Mouse (Mus musculus): Measurements from ENCODE around the gene Klhdc3. TPM values are rescaled to one million over a fixed set of nuclear protein-coding genes. Genes with fewer than 3 reads are reported as not detected.

Klhdc3 gene
- polyA plus RNA-seq, 1 experiment from 2014 or later = 113 TPM

Other genes with a start within 250 kb of the Klhdc3 start
- gene Slc22a7, start 242.5 kb downstream of the Klhdc3 start, polyA plus RNA-seq (2015; fragmentation: Nextera tagmentation; extraction: Ambion mirVana) = not detected in 2 replicates
- 0.12 and 0.19 TPM in 2 replicates for gene Ttbk1, start 193.2 kb downstream of the Klhdc3 start, polyA plus RNA-seq (2015; fragmentation: Nextera tagmentation; extraction: Ambion mirVana)
- 40.4 and 45.3 TPM in 2 replicates for gene Dnph1, start 184.2 kb downstream of the Klhdc3 start, polyA plus RNA-seq (2015; fragmentation: Nextera tagmentation; extraction: Ambion mirVana)
- 3.2 and 4.0 TPM in 2 replicates for gene Cul9, start 134.5 kb downstream of the Klhdc3 start, polyA plus RNA-seq (2015; fragmentation: Nextera tagmentation; extraction: Ambion mirVana)
- 7.0 and 8.9 TPM in 2 replicates for gene Srf, start 124.7 kb downstream of the Klhdc3 start, polyA plus RNA-seq (2015; fragmentation: Nextera tagmentation; extraction: Ambion mirVana)
- 93.9 and 94.9 TPM in 2 replicates for gene Ptk7, start 51.4 kb downstream of the Klhdc3 start, polyA plus RNA-seq (2015; fragmentation: Nextera tagmentation; extraction: Ambion mirVana)
- 41.4 and 46.7 TPM in 2 replicates for gene Klc4, start 34.9 kb downstream of the Klhdc3 start, polyA plus RNA-seq (2015; fragmentation: Nextera tagmentation; extraction: Ambion mirVana)
- gene Mrpl2, start 34.7 kb downstream of the Klhdc3 start, polyA plus RNA-seq (2015; fragmentation: Nextera tagmentation; extraction: Ambion mirVana) = 94.1 and 99.9 TPM in 2 replicates
- 51.2 and 54.8 TPM in 2 replicates for gene Cul7, start 30.6 kb downstream of the Klhdc3 start, polyA plus RNA-seq (2015; fragmentation: Nextera tagmentation; extraction: Ambion mirVana)
- 49.7 and 52.4 TPM in 2 replicates for gene Rrp36, start 6.6 kb downstream of the Klhdc3 start, polyA plus RNA-seq (2015; fragmentation: Nextera tagmentation; extraction: Ambion mirVana)
- gene Mea1, start 2.1 kb downstream of the Klhdc3 start, polyA plus RNA-seq (2015; fragmentation: Nextera tagmentation; extraction: Ambion mirVana) = 148 and 160 TPM in 2 replicates
- 71.7 and 82.4 TPM in 2 replicates for gene Ppp2r5d, start 24.2 kb upstream of the Klhdc3 start, polyA plus RNA-seq (2015; fragmentation: Nextera tagmentation; extraction: Ambion mirVana)
- 14.7 and 15.0 TPM in 2 replicates for gene Pex6, start 30.5 kb upstream of the Klhdc3 start, polyA plus RNA-seq (2015; fragmentation: Nextera tagmentation; extraction: Ambion mirVana)
- gene Gnmt, start 48.3 kb upstream of the Klhdc3 start, polyA plus RNA-seq (2015; fragmentation: Nextera tagmentation; extraction: Ambion mirVana) = 17.1 and 21.8 TPM in 2 replicates
- 70.7 and 74.0 TPM in 2 replicates for gene Cnpy3, start 71.3 kb upstream of the Klhdc3 start, polyA plus RNA-seq (2015; fragmentation: Nextera tagmentation; extraction: Ambion mirVana)
- 0.17 TPM in 1 of 2 replicates, not detected in the other for gene Ptcra, start 82.8 kb upstream of the Klhdc3 start, polyA plus RNA-seq (2015; fragmentation: Nextera tagmentation; extraction: Ambion mirVana)
- 76.2 and 83.8 TPM in 2 replicates for gene 2310039H08Rik, start 91.7 kb upstream of the Klhdc3 start, polyA plus RNA-seq (2015; fragmentation: Nextera tagmentation; extraction: Ambion mirVana)
- 151 and 155 TPM in 2 replicates for gene Rpl7l1, start 101.8 kb upstream of the Klhdc3 start, polyA plus RNA-seq (2015; fragmentation: Nextera tagmentation; extraction: Ambion mirVana)
- gene Bicral, start 177.6 kb upstream of the Klhdc3 start, polyA plus RNA-seq (2015; fragmentation: Nextera tagmentation; extraction: Ambion mirVana) = 3.4 and 4.0 TPM in 2 replicates
- 25.8 and 34.8 TPM in 2 replicates for gene Tbcc, start 209.8 kb upstream of the Klhdc3 start, polyA plus RNA-seq (2015; fragmentation: Nextera tagmentation; extraction: Ambion mirVana)
- not detected in 2 replicates for gene Prph2, start 229.5 kb upstream of the Klhdc3 start, polyA plus RNA-seq (2015; fragmentation: Nextera tagmentation; extraction: Ambion mirVana)

Data from stomach, embryonic 16.5 days (tissue).